Mouse (Mus musculus) embryonic facial prominence, embryonic 14.5 days (tissue): ENCODE data around the gene Gm3573. TPM values are rescaled to one million over a fixed set of nuclear protein-coding genes. Genes with fewer than 3 reads are reported as not detected.
"Not testable (repeated sequence)": the region's sequence is repeated elsewhere in the genome, so short reads cannot be mapped to it uniquely, and the experiment has no call there.

Experiments
- ATAC-seq: fragments of 200-750 bp; cut with Nextera tagmentation; 2 replicates; pipeline ENCODE4 v1.8.0; 2017; ENCODE audit warnings: low read depth, moderate number of reproducible peaks, moderate TSS enrichment
- DNase-seq: peaks from one replicate; pipeline ENCODE4 v3.0.0-alpha.2; 2015; ENCODE audit warnings: low spot score
- H3K27ac ChIP-seq: fragments of 300-500 bp; sonication (generic); replicated peaks from 2 replicates; pipeline ENCODE4 v1.5.1; 2014; ENCODE audit warnings: low read depth, mild to moderate bottlenecking, low read length, moderate library complexity
- H3K27me3 ChIP-seq: fragments of 300-500 bp; sonication (generic); replicated peaks from 2 replicates; pipeline ENCODE4 v1.6.1; 2014; ENCODE audit warnings: low read length; ENCODE audit not compliant: control insufficient read depth, insufficient read depth
- H3K36me3 ChIP-seq: fragments of 300-500 bp; sonication (generic); 2 replicates; pipeline ENCODE4 v1.6.1; 2014; ENCODE audit warnings: low read length, mixed read lengths; ENCODE audit not compliant: control insufficient read depth, insufficient read depth
- H3K4me1 ChIP-seq: fragments of 300-500 bp; sonication (generic); 2 replicates; pipeline ENCODE4 v1.6.1; 2014; ENCODE audit warnings: antibody characterized with exemption, low read length; ENCODE audit not compliant: control insufficient read depth, insufficient read depth
- H3K4me2 ChIP-seq: fragments of 300-500 bp; sonication (generic); 2 replicates; pipeline ENCODE4 v1.6.1; 2014; ENCODE audit warnings: low read depth, mild to moderate bottlenecking, low read length, moderate library complexity, mixed read lengths
- H3K4me3 ChIP-seq: fragments of 300-500 bp; sonication (generic); 2 replicates; pipeline ENCODE4 v1.5.1; 2014; ENCODE audit warnings: low read depth, mild to moderate bottlenecking, low read length
- H3K9ac ChIP-seq: fragments of 300-500 bp; sonication (generic); 2 replicates; pipeline ENCODE4 v1.6.1; 2014; ENCODE audit warnings: low read depth, mild to moderate bottlenecking, low read length, moderate library complexity, mixed read lengths
- H3K9me3 ChIP-seq: fragments of 300-500 bp; sonication (generic); 2 replicates; pipeline ENCODE4 v1.6.1; 2016; ENCODE audit warnings: low read length; ENCODE audit not compliant: control insufficient read depth
- WGBS: fragments of 180-500 bp; shearing (Covaris S2); extraction: QIAGEN DNeasy Blood & Tissue Kit; methylation state at CpG from one replicate; pipeline ENCODE4 v1.1.7; 2014; 5-methylcytosine and 5-hydroxymethylcytosine counted together
- polyA plus RNA-seq: library from polyadenylated mRNA; unstranded; fragments of >200 nt; fragmentation: Nextera tagmentation; extraction: Ambion mirVana; gene quantifications from 2 replicates; pipeline ENCODE4 v1.2.1, GENCODE M21; 2014

Gene Gm3573
- not detected in 2 replicates for polyA plus RNA-seq

DNA sequence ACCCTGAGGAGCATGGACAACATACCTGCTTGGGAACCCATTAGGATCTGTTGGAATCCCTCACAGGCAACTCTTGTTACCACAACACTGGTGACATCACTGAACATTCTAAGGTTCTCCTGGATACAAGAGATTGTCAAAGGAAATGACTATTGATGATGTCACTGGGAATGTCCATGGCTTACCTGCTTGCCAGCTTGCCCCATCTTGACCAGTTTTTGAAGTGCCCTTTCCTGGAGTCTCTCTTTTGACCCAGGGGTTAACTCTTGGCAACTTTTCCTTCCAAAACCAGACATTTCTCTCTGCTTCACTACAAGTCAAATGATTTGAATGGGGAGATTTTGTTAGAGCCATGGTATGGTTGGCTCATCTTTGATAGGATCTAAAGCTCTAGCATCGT lies at the start of gene Gm3573:
TSS of gene Gm3573 (minus strand) at position 101 of the 400 bp plus-strand sequence.
- H3K9ac ChIP-seq, H3K4me3 ChIP-seq, H3K4me1 ChIP-seq, H3K9me3 ChIP-seq, H3K36me3 ChIP-seq, DNase-seq, H3K4me2 ChIP-seq, H3K27me3 ChIP-seq, H3K27ac ChIP-seq, ATAC-seq: not testable (repeated sequence)
- WGBS = no CpG with 5 or more reads among the region's 1 CpGs

DNA sequence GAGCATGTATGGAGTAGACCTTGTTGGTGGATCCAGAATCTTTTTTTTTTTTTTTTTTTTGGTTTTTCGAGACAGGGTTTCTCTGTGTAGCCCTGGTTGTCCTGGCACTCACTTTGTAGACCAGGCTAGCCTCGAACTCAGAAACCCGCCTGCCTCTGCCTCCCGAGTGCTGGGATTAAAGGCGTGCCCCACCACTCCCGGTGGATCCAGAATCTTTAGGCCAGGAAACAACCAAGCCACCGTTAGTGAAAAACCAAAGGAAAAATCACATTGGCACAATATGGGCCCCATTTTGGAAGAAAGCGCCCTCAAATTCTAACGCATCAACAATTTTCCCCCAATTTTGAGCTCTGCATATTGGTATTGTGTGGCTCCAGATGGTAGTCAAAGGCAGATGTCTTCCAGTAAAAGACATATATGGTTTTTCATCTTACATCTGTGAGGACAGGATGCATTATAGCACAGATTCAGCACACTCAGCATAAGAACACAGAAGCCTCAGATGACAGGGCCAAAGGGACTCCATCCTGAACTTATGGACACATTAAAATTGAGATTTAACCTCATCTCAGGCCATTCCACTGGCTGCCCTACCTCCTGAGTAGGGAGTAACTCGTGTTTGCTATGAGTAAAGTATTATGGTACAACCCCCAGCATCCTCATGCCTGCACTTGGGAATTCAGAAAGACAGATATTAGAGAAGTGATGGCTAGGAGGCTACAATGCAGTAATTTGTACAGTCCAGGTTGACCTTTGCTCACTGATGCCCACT lies 26.4 kb upstream of the Gm3573 start:
- not testable (repeated sequence) for H3K9me3 ChIP-seq, ATAC-seq

DNA sequence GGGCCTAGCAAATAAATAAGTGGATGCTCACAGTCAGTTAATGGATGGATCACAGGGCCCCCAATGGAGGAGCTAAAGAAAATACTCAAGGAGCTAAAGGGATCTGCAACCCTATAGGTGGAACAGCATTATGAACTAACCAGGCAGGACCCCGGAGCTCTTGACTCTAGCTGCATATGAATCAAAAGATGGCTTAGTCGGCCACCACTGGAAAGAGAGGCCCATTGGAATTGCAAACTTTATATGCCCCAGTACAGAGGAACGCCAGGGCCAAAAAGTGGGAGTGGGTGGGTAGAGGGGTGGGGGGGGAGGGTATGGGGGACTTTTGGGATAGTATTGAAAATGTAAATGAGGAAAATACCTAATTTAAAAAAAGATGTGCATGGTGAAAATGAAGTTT lies 6.7 kb downstream of the Gm3573 start:
- WGBS = 84% methylated on average over 3 of the region's 3 CpGs
- not testable (repeated sequence) for DNase-seq, H3K9ac ChIP-seq, ATAC-seq, H3K27ac ChIP-seq, H3K4me3 ChIP-seq, H3K9me3 ChIP-seq, H3K36me3 ChIP-seq, H3K4me1 ChIP-seq, H3K27me3 ChIP-seq, H3K4me2 ChIP-seq

More for the DNA sequence above, 26.4 kb upstream of the Gm3573 start:
- DNase-seq, H3K36me3 ChIP-seq, H3K27me3 ChIP-seq, H3K9ac ChIP-seq, H3K4me1 ChIP-seq, H3K27ac ChIP-seq, H3K4me3 ChIP-seq, H3K4me2 ChIP-seq: not testable (repeated sequence)
- 68% methylated on average over 8 of the region's 10 CpGs for WGBS

DNA sequence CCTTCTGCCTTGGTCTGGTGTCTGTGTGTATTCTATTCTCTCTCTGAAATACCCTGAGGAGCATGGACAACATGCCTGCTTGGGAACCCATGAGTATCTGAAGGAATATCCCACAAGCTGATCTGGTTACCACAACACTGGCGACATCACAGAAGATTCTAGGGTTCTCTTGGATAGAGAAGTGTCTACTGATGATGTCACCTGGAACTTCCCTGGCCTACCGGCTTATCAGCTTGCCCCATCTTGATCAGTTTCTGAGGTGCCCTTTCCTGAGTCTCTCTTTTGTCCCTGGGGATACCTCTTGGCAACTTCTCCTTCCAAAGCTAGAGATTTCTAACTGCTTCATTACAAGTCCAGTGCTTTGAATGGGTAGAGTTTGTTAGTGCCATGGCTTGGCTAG lies 28.1 kb downstream of the Gm3573 start, which contains the start of gene Gm17027:
TSS of gene Gm17027 (minus strand) at position 101 of the 400 bp plus-strand sequence.
- not testable (repeated sequence) for H3K36me3 ChIP-seq, H3K9ac ChIP-seq, H3K4me1 ChIP-seq, DNase-seq, H3K27ac ChIP-seq, H3K9me3 ChIP-seq, H3K4me3 ChIP-seq, H3K27me3 ChIP-seq, ATAC-seq, H3K4me2 ChIP-seq
- 85% methylated on average over 1 of the region's 2 CpGs for WGBS

Other genes starting within 250 kb of the Gm3573 start
- gene 1700024B05Rik, start 246.8 kb downstream of the Gm3573 start, polyA plus RNA-seq = not detected in 2 replicates
- gene Gm6401, start 222.9 kb downstream of the Gm3573 start, polyA plus RNA-seq = not detected in 2 replicates
- gene Gm3543, start 207.5 kb downstream of the Gm3573 start, polyA plus RNA-seq = not detected in 2 replicates
- gene Gm7951, start 73.4 kb downstream of the Gm3573 start, polyA plus RNA-seq = not detected in 2 replicates
- gene Gm17027, start 28.2 kb downstream of the Gm3573 start, polyA plus RNA-seq = not detected in 2 replicates
- not detected in 2 replicates for gene Gm17026, start 69.3 kb upstream of the Gm3573 start, polyA plus RNA-seq
- gene Gm9611, start 106.6 kb upstream of the Gm3573 start, polyA plus RNA-seq = not detected in 2 replicates
- not detected in 2 replicates for gene Gm7995, start 119.4 kb upstream of the Gm3573 start, polyA plus RNA-seq
- not detected in 2 replicates for gene Gm8005, start 248.9 kb upstream of the Gm3573 start, polyA plus RNA-seq